Mouse (Mus musculus) adrenal gland, adult 2 months (tissue): ENCODE results near the gene Sema6d. TPM values are rescaled to one million over a fixed set of nuclear protein-coding genes. Genes with fewer than 3 reads are reported as not detected.

Experiments used
- DNase-seq: peaks from one replicate; pipeline ENCODE4 v3.0.0; 2021
- polyA plus RNA-seq: library from polyadenylated mRNA; depleted of rRNA; stranded (reverse); fragments of >200 nt; gene quantifications from 2 replicates; pipeline ENCODE4 v1.2.3, GENCODE M21; 2012
- total RNA-seq, 2 experiments: library from RNA; stranded (reverse); gene quantifications; 2 replicates each; pipeline ENCODE4 v1.2.3; 2021

Gene Sema6d
- total and polyA plus RNA-seq, 3 experiments, result 6.1 to 9.3 (median 7.6) TPM

- no peak for DNase-seq
Measured at GRCm38 (mm10) chr2:124401727-124402380, 312.1 kb downstream of the Sema6d start.

- DNase-seq, result no peak
Measured at GRCm38 (mm10) chr2:124403571-124403970, 313.8 kb downstream of the Sema6d start.

- DNase-seq, result no peak
Measured at GRCm38 (mm10) chr2:124403981-124404380, 314.2 kb downstream of the Sema6d start.

- no peak for DNase-seq
Measured at GRCm38 (mm10) chr2:124404631-124405562, 315.1 kb downstream of the Sema6d start.

DNA sequence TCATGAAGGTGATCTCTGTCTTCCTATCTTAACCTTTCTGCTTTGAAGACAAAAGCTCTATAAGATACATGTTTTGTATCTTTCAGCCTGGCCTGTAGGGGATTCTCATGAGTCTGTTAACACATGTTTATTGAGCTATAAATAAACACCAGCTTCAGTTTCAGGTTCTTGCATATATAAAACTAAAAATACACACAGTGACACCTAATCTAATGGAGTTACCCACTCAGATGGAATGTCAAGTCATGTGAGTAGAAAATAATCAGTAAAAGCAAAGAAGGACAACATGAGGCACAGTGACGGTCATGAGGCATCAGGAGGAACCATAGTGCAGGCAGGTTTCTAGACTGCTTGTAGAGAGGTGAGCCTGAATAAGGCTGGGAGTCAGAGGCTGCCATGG is 319.2 kb downstream of the Sema6d start:
- no peak for DNase-seq

- no peak for DNase-seq
Measured at GRCm38 (mm10) chr2:124416730-124417129, 327.0 kb downstream of the Sema6d start.

GRCm38 (mm10) chr2:124418319-124418718 is 328.6 kb downstream of the Sema6d start:
- DNase-seq, result no peak

- DNase-seq, result no peak
Measured at GRCm38 (mm10) chr2:124420170-124420825, 330.5 kb downstream of the Sema6d start.

DNA sequence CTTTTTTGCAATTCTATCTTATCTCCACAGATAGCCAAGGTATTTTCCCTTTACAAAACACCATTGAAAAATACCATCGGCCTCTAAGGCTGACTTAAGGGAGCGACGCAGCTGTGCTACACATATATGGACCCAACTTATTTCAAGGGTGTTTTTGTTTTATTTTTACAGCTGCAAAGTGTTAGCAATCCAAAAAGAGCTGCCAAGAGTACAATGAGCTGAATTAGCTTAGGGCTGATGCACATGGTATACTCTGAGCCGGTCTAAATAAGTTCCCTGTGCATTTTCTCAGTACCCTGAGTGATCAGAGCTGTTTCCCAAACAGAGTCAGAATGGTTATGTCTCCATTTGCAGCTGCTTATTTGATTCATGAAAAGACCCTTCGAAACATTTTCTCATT is 340.0 kb downstream of the Sema6d start:
- DNase-seq, result no peak

- DNase-seq, result no peak
Measured at GRCm38 (mm10) chr2:124430708-124431107, 340.9 kb downstream of the Sema6d start.

GRCm38 (mm10) chr2:124435382-124436002 is 345.7 kb downstream of the Sema6d start:
- no peak for DNase-seq

DNA sequence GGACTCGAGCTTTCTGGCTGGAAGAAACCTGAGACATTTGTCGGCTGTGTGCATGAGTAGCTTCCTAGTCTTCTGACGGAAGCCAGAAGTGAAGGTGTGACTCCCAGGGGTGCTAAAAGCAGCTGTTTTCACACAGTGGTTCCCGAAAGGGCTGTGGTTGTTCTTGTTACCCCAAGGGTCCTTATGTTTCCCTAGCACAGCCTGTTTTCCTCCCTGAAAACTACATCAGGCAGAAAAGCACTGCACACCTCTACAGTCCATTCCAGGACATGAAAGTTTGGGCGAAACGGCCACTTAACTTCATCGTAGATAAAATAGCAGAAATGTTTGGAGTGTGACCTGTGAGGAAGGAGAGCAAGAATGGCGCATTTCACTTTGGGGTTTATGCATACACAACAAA is 346.9 kb downstream of the Sema6d start:
- no peak for DNase-seq

- no peak for DNase-seq
Measured at GRCm38 (mm10) chr2:124444199-124444598, 354.4 kb downstream of the Sema6d start.

GRCm38 (mm10) chr2:124455881-124456280 is 366.1 kb downstream of the Sema6d start:
- DNase-seq, result peak; percentile 25

- no peak for DNase-seq
Measured at GRCm38 (mm10) chr2:124456999-124457398, 367.2 kb downstream of the Sema6d start.

DNA sequence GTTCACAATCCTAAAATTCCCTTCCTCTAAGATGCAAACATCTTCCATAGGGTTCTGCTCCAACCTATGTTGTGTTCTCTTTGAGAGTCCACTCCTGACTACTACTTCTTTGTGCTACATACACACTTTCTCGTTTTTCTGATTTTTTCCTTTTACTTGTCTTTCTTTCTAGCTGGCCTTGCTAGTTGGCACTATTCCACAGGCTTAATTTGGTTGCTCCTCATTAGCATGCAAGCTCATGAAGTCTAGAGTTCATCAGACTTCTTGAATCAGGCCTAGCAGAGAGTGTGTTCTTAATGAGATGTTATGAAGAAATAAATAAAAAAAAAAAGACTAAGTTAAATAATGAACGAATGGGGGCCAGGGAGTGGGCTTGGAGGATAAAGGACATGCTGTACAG is 368.3 kb downstream of the Sema6d start:
- no peak for DNase-seq

GRCm38 (mm10) chr2:124460956-124461355 is 371.2 kb downstream of the Sema6d start:
- no peak for DNase-seq

- no peak for DNase-seq
Measured at GRCm38 (mm10) chr2:124461378-124461851, 371.6 kb downstream of the Sema6d start.

DNA sequence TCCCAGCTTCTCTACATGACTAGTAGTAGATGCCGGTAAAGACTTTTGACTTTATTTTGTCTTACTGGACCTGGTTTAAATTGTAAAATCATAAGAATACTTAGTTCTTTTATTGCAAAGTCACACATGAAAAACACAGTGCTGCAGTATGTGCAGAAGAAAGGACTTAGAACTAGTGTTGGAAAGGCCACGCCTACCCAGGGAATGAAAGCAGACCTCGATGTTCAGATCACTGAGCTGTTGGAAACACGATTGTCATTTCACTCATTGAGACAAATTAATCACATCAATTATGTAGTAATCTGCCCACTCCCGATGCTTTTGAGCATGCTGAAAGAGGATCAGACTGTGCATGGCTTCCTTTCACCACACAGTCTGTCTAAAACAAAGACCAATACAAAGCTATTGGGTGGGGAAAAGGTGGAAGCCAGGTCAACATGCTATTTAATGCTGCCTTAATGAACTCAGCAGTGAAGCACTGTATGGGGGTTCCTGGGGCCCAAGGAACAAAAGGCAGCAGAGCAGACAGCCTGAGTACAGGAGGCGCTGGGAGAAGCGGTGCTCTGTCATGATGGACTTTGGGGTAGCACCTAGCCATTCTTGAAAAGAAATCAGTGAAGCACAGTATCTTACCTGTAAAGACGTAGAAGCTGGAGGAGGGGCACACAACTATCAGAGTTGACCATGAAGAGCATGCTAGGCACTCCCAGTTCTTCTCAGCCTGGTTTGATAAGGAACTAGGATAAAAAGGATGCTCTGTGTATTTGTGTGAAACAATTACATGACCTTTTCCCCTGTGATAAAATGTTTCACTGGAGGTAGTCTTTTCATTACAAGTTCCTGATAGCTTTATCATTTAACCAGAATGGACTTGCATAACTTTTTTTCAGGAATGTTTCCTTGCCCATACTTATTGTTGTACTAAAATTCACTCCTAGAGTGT is 375.5 kb downstream of the Sema6d start:
- DNase-seq, result no peak

DNA sequence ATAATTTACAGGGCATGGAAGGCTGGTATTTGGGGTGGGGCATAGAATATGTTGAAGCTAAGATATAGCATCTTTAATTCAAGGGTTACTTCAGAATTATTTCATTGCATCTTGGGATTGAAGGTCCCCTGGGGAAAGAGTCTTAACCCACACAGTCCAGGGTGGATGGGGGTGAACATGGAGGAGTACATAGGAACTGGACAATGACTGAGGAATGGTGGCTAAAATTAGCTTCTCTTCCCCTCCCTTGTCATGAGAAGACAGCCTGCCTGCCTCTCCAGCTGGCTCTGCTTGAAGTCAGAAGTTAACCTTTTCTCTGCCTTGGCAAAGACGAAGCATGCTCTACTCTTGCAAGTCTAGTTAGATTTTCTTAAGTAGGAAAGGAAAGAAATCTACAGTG is 377.7 kb downstream of the Sema6d start:
- DNase-seq, result no peak
